Mouse (Mus musculus) limb, embryonic 13.5 days (tissue): ENCODE measurements around the gene Prkaca. TPM values are rescaled to one million over a fixed set of nuclear protein-coding genes. Genes with fewer than 3 reads are reported as not detected.

Experiments used
- ATAC-seq: fragments of 200-750 bp; cut with Nextera tagmentation; 2 replicates; pipeline ENCODE4 v1.8.0; 2017; ENCODE audit warnings: low read depth, moderate number of reproducible peaks, moderate TSS enrichment; ENCODE audit not compliant: low FRiP score
- H3K27ac ChIP-seq: fragments of 300-500 bp; sonication (generic); 2 replicates; pipeline ENCODE4 v1.5.1; 2015; ENCODE audit warnings: inconsistent platforms, mild to moderate bottlenecking, moderate library complexity
- H3K27me3 ChIP-seq: fragments of 300-500 bp; sonication (generic); 2 replicates; pipeline ENCODE4 v1.6.1; 2015; ENCODE audit warnings: mild to moderate bottlenecking, inconsistent platforms
- H3K36me3 ChIP-seq: fragments of 300-500 bp; sonication (generic); 2 replicates; pipeline ENCODE4 v1.6.1; 2015; ENCODE audit warnings: inconsistent platforms, mild to moderate bottlenecking, moderate library complexity
- H3K4me1 ChIP-seq: fragments of 300-500 bp; sonication (generic); 2 replicates; pipeline ENCODE4 v1.6.1; 2015; ENCODE audit warnings: inconsistent platforms
- H3K4me2 ChIP-seq: fragments of 300-500 bp; sonication (generic); replicated peaks from 2 replicates; pipeline ENCODE4 v1.6.1; 2015; ENCODE audit warnings: inconsistent platforms, mild to moderate bottlenecking, moderate library complexity
- H3K4me3 ChIP-seq: fragments of 300-500 bp; sonication (generic); 2 replicates; pipeline ENCODE4 v1.5.1; 2015; ENCODE audit warnings: moderate library complexity, mild to moderate bottlenecking, inconsistent platforms
- H3K9ac ChIP-seq: fragments of 300-500 bp; sonication (generic); 2 replicates; pipeline ENCODE4 v1.6.1; 2015; ENCODE audit warnings: mild to moderate bottlenecking, inconsistent platforms
- H3K9me3 ChIP-seq: fragments of 300-500 bp; sonication (generic); 2 replicates; pipeline ENCODE4 v1.6.1; 2016; ENCODE audit warnings: inconsistent platforms
- WGBS: fragments of 180-500 bp; shearing (Covaris S2); methylation state at CpG from one replicate; pipeline ENCODE4 v1.1.7; 2015; 5-methylcytosine and 5-hydroxymethylcytosine counted together
- polyA plus RNA-seq: library from polyadenylated mRNA; unstranded; fragments of >200 nt; fragmentation: Nextera tagmentation; extraction: Ambion mirVana; gene quantifications from 2 replicates; pipeline ENCODE4 v1.2.1, GENCODE M21; 2015

The Prkaca gene
- 169 and 174 TPM in 2 replicates for polyA plus RNA-seq

DNA sequence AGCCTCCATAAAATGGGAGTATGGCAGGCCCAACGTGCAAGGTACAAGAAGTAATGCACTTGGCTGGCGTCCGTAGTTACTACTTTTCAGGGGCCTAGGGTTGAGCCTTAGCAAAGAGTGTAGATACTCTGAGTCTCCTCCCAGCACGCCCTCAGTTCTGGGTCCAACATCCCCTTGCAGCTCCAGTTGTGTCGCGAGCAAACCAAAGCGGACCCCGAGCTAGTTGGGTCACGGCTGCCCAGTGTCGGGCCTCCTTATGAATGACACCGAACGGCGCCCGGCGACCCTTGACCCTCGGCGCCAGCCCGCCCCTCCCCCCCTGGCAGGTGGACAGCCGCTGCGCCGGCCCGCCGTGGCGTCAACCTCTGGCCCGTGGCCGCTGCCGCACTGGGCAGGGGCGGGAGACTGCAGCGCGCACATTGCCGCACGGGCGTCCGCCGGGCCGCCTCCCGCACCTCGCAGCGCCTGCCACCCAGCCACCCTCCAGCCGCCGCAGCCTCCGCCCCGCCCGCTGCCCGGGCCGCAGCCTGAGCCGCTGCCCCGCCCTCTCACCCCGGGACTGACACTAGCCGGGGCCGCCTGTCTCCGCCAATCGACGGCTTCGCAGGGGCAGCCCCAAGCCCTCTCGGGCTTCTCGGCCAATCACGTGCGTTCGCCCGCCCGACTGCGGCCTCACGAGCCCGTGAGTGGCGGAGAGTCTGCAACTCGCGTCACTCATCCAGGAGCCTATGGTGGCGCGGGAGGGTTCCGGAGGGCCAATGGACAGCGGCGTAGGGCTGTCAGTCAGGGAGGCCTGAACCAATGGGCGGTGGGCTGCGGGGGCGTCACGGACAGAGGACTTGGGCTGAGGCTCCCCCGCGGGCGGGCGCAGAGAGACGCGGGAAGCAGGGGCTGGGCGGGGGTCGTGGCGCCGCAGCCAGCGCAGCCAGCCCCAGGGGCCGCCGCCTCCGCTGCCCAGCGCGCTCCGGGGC is at the start of gene Prkaca:
TSS of gene Prkaca (plus strand) at position 844 of the 971 bp plus-strand sequence.
- under 1% methylated on average over 61 of the region's 94 CpGs for WGBS
- peak within 1 kb of the TSS; percentile 55; the same call in 1 of the 2 replicates for H3K27ac ChIP-seq
- no peaks in the 10 kb centered on the region for H3K27me3 ChIP-seq
- H3K4me3 ChIP-seq: peak within 1 kb of the TSS; percentile 95
- peaks cover 32% of the 10 kb centered on the region for H3K4me1 ChIP-seq
- H3K4me2 ChIP-seq: peak within 1 kb of the TSS; percentile 98
- ATAC-seq: peak; percentile 100
- peak within 1 kb of the TSS; percentile 94 for H3K9ac ChIP-seq
- H3K36me3 ChIP-seq: peaks cover 27% of the 10 kb centered on the region
- H3K9me3 ChIP-seq: no peaks in the 10 kb centered on the region

DNA sequence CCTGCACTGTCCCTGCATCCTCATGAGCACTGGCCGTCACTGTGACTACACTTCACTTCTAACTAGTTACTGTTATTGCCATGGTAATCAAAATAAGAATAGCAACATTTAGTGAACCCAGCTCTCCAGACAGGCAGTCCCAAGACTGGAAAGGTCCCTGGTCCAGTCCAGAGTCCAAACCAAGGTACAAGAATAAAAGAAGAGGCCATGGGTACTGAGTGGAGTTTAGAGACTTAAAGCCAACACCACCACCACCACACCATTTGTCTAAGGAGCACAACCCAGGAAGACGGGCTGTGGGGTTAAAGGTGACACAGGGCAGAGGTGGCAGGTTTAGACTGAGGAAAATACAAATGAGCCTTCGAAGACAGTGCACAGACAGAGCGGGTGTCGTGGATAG is 48.2 kb upstream of the Prkaca start:
- H3K36me3 ChIP-seq: peaks cover 90% of the 10 kb centered on the region
- H3K27ac ChIP-seq: no peak overlapping the region
- 87% methylated on average over 5 of the region's 5 CpGs for WGBS
- no peak overlapping the region for H3K9ac ChIP-seq
- no peak overlapping the region for H3K4me2 ChIP-seq
- H3K9me3 ChIP-seq: no peaks in the 10 kb centered on the region
- no peak for ATAC-seq
- H3K4me3 ChIP-seq: no peak overlapping the region
- H3K4me1 ChIP-seq: no peaks in the 10 kb centered on the region
- H3K27me3 ChIP-seq: no peaks in the 10 kb centered on the region

DNA sequence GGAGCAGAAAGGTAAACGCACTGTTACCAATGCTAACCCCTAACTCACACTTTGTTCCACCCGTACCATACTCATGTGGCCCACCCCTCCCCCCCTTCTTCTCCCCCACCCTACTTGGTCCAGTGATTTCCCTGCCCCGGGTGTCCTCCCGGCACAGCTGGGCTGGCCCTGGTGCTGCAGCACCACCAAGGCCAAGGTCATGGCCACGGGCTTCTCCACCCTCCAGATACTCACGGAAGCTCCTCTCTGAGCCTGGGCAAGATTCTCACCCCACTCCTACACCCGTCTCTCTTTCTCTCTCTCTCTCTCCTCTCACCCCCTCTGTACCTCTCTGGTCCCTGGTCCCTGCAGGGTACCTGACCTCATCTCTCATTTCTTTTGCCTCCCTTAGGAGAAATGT is 46.5 kb upstream of the Prkaca start:
- Histone ChIP-seq H3K27ac (no peak overlapping the region), H3K27me3 (no peaks in the 10 kb centered on the region), H3K36me3 (peaks cover 92% of the 10 kb centered on the region), H3K9me3 (no peaks in the 10 kb centered on the region), H3K4me1 (no peaks in the 10 kb centered on the region), H3K4me3 (no peak overlapping the region), H3K9ac (no peak overlapping the region), H3K4me2 (no peak overlapping the region)
- 74% methylated on average over 7 of the region's 7 CpGs for WGBS
- no peak for ATAC-seq

DNA sequence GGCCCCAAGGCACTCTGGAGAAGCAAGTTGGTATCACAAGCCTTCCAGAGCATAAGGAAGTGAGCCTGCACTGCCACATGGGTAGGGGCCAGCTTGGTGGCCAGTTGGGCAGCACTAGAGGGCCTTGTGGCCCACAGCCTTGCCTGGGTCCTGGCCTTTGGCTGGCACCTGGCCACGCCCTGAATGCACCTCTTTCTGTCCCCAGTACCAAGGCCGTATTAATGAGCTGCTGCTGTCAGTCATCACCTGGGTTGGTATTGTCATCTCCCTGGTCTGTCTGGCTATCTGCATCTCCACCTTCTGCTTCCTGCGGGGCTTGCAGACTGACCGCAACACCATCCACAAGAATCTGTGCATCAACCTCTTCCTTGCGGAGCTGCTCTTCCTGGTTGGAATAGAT is 38.6 kb upstream of the Prkaca start:
- ATAC-seq: no peak
- Histone ChIP-seq H3K27ac (no peak overlapping the region), H3K4me2 (no peak overlapping the region), H3K4me1 (no peaks in the 10 kb centered on the region), H3K27me3 (no peaks in the 10 kb centered on the region), H3K9ac (no peak overlapping the region), H3K36me3 (peaks cover 100% of the 10 kb centered on the region), H3K4me3 (no peak overlapping the region), H3K9me3 (no peaks in the 10 kb centered on the region)
- 86% methylated on average over 5 of the region's 5 CpGs for WGBS

DNA sequence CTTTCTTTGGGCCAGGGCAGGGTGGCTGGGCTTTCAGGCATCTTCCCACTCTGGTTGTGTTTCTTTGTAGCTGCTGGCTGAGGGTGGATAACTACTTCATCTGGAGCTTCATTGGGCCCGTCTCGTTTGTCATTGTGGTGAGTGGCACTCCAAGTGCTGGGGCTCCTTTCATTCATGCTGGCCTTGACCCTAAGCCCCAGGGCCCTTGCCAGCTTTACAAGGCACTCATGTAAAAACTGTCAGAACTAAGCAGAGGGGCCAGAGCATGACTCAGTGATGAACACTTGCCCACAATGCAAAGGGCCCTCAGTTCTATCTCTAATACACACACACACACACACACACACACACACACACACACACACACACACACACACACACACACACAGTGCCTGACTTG is 37.8 kb upstream of the Prkaca start:
- Histone ChIP-seq H3K9ac (no peak overlapping the region), H3K4me2 (no peak overlapping the region), H3K27ac (no peak overlapping the region), H3K9me3 (no peaks in the 10 kb centered on the region), H3K4me3 (no peak overlapping the region), H3K36me3 (peaks cover 100% of the 10 kb centered on the region), H3K4me1 (no peaks in the 10 kb centered on the region), H3K27me3 (no peaks in the 10 kb centered on the region)
- WGBS: 91% methylated on average over 2 of the region's 2 CpGs
- no peak for ATAC-seq

DNA sequence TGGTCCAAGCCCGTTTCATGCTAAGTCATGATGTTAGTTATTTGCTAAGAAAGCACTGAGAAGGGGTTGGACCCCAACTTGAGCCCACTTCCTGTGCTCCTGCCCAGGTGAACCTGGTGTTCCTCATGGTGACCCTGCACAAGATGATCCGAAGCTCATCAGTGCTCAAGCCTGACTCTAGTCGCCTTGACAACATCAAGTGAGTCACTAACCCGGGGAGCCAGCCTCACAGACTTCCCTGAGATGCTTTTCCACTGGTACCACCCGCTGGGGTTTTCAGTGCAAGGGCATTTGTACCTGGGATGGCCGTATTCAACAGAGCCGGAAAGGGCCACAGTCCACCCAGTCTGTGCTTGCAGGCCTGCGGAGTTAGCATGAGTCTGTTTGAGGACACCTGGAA is 37.4 kb upstream of the Prkaca start:
- WGBS: 93% methylated on average over 8 of the region's 8 CpGs
- no peak for ATAC-seq
- peaks cover 100% of the 10 kb centered on the region for H3K36me3 ChIP-seq
- H3K27ac ChIP-seq: no peak overlapping the region
- no peaks in the 10 kb centered on the region for H3K27me3 ChIP-seq
- H3K4me3 ChIP-seq: no peak overlapping the region
- no peak overlapping the region for H3K4me2 ChIP-seq
- H3K4me1 ChIP-seq: no peaks in the 10 kb centered on the region
- H3K9ac ChIP-seq: no peak overlapping the region
- H3K9me3 ChIP-seq: no peaks in the 10 kb centered on the region

DNA sequence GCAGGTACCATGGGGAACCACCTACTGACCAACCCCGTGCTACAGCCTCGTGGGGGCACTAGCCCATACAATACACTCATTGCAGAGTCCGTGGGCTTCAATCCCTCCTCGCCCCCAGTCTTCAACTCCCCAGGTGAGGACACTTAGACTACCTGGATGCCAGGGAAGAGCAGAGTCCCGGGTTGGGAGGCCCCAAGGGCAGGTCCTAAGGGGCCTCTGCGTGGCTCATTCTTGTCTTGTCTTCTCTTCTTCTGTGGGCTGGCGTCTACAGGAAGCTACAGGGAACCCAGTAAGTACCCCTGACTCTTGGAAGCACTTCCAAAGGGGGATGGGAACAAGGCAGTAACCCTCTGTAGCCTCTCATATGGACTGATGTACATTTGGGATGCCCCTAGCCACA is 35.1 kb upstream of the Prkaca start:
- Histone ChIP-seq H3K4me1 (no peaks in the 10 kb centered on the region), H3K9me3 (no peaks in the 10 kb centered on the region), H3K4me2 (no peak overlapping the region), H3K9ac (no peak overlapping the region), H3K4me3 (no peak overlapping the region), H3K27ac (no peak overlapping the region), H3K36me3 (peaks cover 78% of the 10 kb centered on the region), H3K27me3 (no peaks in the 10 kb centered on the region)
- 96% methylated on average over 7 of the region's 7 CpGs for WGBS
- no peak for ATAC-seq

DNA sequence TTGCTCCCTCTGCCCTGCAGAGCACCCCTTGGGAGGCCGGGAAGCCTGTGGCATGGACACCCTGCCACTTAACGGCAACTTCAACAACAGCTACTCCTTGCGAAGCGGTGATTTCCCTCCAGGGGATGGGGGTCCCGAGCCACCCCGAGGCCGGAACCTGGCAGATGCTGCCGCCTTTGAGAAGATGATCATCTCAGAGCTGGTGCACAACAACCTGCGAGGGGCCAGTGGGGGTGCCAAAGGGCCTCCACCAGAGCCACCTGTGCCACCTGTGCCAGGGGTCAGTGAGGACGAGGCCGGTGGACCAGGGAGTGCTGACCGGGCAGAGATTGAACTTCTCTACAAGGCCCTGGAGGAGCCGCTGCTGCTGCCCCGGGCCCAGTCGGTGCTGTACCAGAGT is 34.5 kb upstream of the Prkaca start:
- Histone ChIP-seq H3K27me3 (no peaks in the 10 kb centered on the region), H3K36me3 (peaks cover 71% of the 10 kb centered on the region), H3K4me1 (no peaks in the 10 kb centered on the region), H3K4me2 (no peak overlapping the region), H3K27ac (no peak overlapping the region; the same call in 1 of the 2 replicates), H3K9ac (no peak overlapping the region), H3K4me3 (no peak overlapping the region), H3K9me3 (no peaks in the 10 kb centered on the region)
- no peak for ATAC-seq
- WGBS: 92% methylated on average over 15 of the region's 15 CpGs

DNA sequence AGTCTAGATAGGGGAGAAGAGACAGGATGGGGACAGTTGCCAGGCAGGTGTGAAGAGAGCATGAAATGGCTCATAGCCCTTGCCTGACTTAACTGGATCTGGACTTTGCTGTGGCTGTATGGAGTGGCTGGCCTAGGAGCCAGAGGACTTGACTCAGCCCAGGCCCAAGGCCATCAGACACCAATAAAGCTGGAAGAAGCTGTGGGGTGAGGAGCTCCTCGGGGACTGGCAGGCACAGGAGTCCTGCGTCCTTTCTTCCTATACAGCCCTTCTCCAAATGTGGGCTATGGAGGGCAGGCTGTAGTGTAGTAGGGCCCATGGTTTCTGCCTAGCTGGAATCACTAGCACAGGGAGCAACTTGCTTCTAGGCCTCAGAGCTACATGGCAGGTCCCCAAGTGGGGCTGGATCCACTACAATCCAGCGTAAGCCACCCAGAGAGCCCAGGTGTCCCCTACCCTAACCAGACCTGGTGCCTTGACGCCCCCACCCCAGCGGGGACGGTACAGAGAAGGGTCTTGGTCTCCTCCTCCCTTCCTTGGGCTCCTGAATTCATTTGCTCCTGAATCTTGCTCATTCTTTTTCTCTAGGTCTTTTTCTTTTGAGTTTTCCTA is 31.6 kb upstream of the Prkaca start:
- ATAC-seq: no peak; the same call in 1 of the 2 replicates
- no peaks in the 10 kb centered on the region for H3K27me3 ChIP-seq
- H3K4me1 ChIP-seq: no peaks in the 10 kb centered on the region
- H3K9ac ChIP-seq: no peak overlapping the region
- no peak overlapping the region for H3K4me2 ChIP-seq
- H3K9me3 ChIP-seq: no peaks in the 10 kb centered on the region
- 69% methylated on average over 6 of the region's 6 CpGs for WGBS
- H3K4me3 ChIP-seq: no peak overlapping the region
- peaks cover 42% of the 10 kb centered on the region for H3K36me3 ChIP-seq
- H3K27ac ChIP-seq: no peak overlapping the region

DNA sequence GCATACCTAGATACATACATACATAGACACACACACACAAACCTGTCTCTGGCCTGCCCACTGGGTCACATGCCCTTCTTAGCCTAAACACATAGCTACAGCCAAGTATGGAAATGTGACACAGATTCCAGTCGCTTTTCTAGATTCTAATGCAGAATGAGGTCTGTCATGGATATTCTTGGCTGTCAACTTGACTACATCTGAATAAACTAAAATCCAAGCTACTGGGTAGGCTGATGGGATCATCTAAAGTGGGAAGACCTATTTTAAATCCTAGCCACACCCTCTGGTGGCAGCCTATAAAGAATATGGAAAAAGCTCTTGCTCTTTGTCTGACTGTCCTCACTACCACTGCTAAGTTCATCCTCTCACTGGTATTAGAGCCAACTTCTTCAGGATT is 30.3 kb upstream of the Prkaca start:
- H3K27ac ChIP-seq: no peak overlapping the region
- H3K27me3 ChIP-seq: no peaks in the 10 kb centered on the region
- no peaks in the 10 kb centered on the region for H3K9me3 ChIP-seq
- no peak overlapping the region for H3K9ac ChIP-seq
- peaks cover 30% of the 10 kb centered on the region for H3K36me3 ChIP-seq
- no peak overlapping the region for H3K4me2 ChIP-seq
- no peaks in the 10 kb centered on the region for H3K4me1 ChIP-seq
- ATAC-seq: no peak
- WGBS: 81% methylated on average over 1 of the region's 1 CpGs
- no peak overlapping the region for H3K4me3 ChIP-seq

DNA sequence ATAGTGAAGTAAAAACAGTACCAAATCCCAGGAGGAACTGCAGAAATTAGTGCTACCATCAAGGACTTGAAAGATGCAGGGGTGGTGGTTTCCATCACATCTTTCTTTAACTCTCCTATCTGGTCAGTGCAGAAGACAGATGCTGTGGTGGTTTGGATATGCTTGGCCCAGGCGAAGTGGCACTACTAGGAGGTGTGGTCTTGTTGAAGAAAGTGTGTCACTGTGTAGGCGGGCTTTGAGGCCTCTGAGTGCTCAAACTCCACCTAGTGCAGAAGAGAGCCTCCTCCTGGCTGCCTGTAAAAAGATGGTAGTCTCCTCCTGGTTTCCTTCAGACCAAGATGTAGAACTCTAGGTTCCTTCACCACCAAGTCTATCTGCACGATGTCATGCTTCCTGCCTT is 27.3 kb upstream of the Prkaca start:
- no peak overlapping the region for H3K4me3 ChIP-seq
- no peak for ATAC-seq
- no peaks in the 10 kb centered on the region for H3K4me1 ChIP-seq
- 62% methylated on average over 3 of the region's 3 CpGs for WGBS
- H3K36me3 ChIP-seq: no peaks in the 10 kb centered on the region
- no peak overlapping the region for H3K9ac ChIP-seq
- H3K27me3 ChIP-seq: no peaks in the 10 kb centered on the region
- H3K4me2 ChIP-seq: no peak overlapping the region
- H3K27ac ChIP-seq: no peak overlapping the region
- H3K9me3 ChIP-seq: no peaks in the 10 kb centered on the region

DNA sequence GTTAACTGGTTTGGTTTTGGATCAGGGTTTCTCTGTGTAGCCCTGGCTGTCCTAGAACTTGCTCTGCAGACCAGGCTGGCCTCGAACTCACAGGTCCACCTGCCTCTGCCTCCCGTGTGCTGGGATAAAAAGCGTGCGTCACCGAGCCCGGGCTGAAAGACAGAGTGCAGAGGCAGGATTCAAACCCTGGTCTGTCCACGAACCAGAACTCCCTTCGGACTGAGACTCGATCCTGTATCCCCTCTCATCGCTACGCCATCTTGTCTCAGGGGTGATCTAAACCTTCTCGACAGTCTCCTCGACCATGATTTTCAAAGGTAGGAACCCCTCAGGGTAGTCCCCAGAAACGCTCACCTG is 18.1 kb upstream of the Prkaca start:
- H3K27me3 ChIP-seq: no peaks in the 10 kb centered on the region
- WGBS: 2% methylated on average over 14 of the region's 14 CpGs
- peak overlapping the region; percentile 91 for H3K4me2 ChIP-seq
- peak overlapping the region; percentile 67 for H3K9ac ChIP-seq
- H3K4me3 ChIP-seq: peak overlapping the region; percentile 62
- H3K36me3 ChIP-seq: no peaks in the 10 kb centered on the region
- no peaks in the 10 kb centered on the region for H3K9me3 ChIP-seq
- ATAC-seq: no peak; the same call in 1 of the 2 replicates
- H3K4me1 ChIP-seq: peaks cover 19% of the 10 kb centered on the region
- H3K27ac ChIP-seq: no peak overlapping the region
